Mouse (Mus musculus) embryo, embryonic 11.5 days (tissue): Measurements from ENCODE around the gene Swi5.

ENCODE experiments used
- DNase-seq: peaks from one replicate; pipeline ENCODE4 v3.0.0-alpha.2; 2012; ENCODE audit warnings: low read depth, low spot score

The Swi5 gene

DNA sequence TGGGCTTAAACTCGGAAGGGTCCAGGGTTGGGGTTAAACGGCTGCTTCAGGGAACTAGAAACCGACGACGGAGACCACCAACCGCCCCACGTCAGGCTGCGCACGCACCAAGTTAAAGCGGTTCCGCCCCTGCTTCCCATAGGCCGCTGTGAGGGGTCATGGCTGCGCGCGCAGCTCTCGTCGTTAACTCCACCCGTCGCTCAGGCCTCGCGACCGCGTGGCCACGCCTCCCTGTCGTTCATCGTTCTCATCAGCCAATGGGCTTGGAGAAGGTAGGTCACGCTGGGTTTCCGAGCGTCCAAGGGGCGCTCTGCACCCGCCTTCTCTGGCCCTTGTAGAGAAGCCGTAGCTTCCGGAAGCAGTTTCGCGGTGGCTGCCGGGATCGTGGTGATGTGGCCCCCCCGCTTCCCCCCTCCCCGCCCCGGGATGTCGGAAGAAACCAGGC is at the start of gene Swi5:
Swi5 (minus strand) TSS at position 153 of the 445 bp plus-strand sequence.
- DNase-seq: peak; percentile 100

DNA sequence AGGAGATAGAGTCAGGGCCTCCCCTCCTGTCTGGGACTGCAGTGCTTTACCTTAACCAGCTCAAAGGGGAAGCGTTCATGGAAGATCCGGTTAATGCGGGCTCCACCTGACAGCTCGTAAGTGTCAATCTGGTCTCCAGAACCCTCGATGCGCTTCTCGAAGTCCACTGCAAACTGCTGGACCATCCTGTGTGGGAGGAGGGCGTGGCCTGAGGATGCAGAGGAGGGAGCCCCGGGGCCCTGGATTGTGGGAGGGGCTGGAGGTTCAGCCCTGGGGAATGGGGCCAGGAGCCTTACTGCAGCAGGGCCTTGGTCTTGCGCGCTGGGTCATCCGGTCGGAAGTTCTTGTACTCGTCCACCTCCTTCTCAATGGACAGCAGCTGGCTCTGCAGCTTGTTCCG is 48.0 kb upstream of the Swi5 start:
- DNase-seq: no peak

DNA sequence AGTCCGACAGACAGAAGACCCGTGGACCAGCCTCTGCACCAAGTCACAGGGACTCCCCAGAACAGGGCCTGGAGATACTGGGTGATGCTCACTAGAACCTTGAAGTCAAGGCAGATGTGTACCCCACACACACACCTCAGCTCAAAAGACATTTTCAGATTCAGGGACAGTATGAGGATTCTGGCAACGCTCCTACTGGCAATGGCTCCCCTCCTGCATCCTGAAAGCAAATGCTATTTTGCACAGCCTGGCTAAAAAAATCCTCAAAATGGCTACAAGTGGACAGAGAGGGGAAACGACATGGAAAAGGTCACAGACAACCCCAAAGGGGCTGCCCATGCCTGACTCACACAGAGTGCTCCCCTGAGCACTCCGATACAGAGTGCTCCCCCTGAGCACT is 44.3 kb upstream of the Swi5 start:
- DNase-seq: no peak

DNA sequence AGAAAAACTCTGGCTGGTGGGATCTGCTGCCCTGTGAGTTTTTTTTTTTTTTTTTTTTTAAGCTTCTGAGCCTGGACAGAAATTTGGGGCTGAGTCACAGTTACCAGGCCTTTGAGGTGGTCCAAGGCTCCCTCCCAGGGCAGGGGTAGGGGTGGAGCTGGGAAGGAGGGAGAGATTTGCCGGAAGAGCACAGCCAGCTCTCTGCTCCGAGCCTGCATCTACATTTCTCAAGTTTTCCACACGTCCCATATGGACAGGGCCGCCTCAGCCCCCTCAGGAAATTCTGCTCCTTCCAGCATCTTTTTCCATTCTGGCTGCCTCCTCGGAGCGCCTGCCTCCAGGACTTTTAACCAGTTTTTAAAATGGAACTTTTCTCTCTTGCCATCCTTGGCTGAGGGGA is 41.7 kb upstream of the Swi5 start:
- no peak for DNase-seq

DNA sequence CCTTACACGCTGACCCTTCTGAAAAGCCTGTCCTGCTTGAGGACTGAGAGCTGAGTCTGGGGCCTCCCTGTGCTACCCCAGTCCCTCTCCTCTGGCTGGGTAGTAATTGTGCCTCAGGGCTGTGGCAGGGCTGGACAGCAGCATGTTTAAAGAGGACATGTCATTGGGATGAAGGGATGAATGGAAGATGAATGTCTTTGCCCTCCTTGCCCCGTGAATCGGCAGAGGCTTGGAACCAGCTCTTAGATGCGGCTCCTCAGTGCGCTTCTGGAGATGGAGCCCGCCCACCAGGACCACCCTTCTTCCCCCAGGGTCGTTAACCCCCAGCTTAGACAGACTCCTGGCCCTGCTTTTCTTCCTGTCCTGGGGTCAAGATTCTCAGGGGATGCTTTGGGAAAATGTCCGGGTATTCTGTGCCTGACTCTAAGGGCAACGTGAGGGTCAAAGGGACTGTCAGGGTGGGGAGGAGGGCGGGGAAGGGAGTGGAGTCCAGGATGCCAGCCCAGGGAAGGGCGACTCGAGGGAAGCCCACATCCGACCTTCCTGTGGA is 41.1 kb upstream of the Swi5 start:
- DNase-seq: no peak

DNA sequence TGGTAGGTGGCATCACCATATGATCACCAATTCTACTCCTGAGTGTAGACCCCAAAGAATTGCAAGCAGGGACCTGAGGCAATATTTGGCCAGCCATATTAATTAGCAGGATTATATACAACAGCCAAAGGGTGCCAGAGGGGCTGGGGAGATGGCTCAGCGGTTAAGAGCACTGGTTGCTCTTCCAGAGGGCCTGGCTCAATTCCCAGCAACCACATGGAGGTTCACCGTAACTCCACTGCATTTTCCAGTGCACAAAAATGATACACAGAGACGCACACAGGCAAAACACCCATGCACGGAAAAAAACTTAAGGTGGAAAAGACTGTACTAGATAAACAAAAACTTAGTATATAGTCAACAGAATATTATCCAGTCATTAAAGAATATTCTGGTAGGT is 39.3 kb upstream of the Swi5 start:
- no peak for DNase-seq

DNA sequence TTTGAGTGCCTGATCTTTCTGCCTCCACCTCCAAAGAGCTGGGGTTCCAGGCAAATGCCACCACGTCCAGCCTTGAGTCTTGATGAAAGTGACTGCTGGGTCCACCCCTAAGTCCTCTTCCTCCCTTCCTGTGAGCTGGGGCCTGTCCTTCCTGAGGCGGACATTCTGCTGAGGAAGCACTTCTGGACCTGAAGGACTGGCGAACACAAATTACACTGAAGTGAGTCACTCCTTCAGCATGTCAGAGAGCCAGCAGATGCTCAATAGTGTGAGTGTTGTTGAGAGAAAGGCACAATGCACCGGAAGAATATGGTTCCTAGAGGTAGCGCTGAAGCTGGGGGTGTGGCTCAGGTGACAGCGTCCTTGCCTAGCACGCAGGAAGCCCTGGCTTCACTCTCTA is 37.5 kb upstream of the Swi5 start:
- no peak for DNase-seq

DNA sequence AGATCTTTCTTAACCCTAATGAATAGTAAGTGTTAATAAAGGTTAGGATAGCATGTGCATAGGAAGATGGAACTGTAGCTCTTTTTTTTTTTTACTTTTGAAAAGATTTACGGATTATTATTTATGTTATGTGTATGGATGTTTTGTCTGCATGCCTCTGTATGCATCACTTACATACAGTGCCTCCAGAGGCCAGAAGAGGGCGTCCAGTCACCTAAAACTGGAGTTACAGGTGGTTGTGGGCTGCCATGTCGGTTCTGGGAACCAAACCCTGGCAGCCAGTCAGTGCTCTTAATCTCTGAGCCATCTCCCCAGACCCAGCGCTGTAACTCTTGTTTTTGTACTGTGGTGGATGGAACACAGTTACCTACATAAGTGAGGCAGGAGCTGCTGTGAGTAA is 36.4 kb upstream of the Swi5 start:
- no peak for DNase-seq

DNA sequence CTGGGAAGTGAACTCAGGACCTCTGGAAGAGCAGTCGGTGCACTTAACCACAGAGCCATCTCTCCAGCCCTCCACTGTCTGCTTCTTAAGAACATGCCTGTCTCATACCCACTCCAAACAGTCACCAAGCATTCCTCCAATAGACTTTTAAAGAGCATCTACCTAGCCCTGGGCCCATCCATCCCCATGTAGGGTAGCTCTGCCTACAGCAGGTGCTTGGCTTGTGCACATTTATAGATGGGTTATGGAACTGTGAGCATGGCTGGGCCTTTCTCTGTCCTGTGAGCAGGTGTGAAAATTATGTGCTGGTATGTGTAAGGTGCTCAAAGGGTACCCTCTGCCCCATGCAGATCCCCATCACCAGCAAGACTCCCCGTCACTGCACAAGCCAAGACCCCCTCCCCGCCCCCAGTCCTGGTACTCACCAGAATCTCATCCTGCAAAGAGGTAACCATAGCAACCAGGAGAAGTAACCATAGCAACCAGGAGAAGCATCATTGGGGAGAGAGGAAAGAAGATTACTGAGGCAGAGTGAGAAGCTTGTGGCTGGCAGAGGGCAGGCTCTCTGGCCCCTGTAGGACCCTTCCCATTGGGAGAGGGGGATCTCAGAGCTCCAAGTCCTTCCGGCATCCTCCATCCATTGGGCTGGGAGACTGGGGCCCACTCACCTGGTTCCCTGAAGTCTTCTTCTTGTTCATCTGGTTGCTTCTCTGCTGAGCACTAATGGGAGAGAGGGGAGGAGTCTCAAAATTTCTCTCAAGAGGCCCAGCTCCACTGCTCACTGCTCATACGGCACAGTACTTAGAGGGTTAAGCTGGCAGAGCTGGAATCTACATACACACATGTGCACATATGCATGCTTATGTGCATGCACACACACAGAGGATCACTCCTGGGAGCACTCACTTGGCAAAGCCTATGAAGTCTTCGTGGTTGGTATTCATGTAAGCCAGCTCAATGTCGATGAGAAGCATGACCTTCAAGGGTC is 35.2 kb upstream of the Swi5 start:
- DNase-seq: no peak

DNA sequence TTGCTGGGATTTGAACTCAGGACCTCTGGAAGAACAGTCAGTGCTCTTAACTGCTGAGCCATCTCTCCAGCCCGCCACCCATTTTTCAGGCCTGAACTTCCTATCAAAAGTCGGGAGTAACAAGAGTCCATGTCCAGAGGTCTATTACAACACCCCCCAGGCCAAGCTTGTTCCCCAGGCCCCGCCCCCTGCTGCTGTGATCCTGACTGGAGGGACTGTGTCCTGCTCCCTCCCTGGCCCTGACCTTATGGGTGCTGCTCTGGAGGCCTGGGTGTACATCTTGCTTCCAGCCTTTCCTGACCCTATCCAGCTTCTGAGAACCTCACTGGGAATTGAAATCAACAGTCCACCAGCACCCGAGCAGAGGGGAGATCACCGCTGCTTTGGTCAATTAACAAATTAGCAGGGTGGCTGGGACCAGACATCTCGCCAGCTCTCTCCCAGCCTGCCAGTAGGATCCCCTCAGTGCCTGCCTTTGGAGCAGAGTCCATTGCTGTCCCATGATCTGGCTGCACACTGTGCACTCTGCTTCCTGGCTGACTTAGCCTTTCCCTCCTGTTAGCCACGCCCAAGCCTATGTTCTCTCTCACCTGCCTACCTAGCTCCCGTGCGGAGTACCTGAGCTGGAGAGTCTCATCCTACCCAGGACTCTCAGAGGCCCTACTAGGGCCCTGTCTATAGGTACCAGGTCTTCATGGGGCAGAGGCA is 33.9 kb upstream of the Swi5 start:
- DNase-seq: no peak

DNA sequence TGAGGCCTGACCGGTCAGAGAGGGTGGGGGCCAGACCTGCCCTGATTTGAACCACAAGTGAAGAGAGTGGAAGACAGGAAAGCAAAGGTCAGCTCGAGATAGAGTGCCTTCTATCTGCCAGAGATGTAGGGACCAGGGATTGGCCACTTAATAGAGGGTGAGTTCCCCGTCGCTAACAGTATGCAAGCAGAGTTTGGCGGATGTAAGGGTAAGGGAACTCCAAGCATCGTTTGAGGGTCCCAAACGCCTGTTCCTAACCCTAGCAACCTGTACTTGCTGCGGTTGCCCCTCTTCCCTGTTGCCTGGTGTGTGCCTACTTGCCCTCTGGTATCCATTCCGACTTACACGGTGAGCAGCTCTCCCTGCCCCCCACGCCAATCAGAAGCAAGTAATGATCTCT is 32.8 kb upstream of the Swi5 start:
- DNase-seq: no peak

DNA sequence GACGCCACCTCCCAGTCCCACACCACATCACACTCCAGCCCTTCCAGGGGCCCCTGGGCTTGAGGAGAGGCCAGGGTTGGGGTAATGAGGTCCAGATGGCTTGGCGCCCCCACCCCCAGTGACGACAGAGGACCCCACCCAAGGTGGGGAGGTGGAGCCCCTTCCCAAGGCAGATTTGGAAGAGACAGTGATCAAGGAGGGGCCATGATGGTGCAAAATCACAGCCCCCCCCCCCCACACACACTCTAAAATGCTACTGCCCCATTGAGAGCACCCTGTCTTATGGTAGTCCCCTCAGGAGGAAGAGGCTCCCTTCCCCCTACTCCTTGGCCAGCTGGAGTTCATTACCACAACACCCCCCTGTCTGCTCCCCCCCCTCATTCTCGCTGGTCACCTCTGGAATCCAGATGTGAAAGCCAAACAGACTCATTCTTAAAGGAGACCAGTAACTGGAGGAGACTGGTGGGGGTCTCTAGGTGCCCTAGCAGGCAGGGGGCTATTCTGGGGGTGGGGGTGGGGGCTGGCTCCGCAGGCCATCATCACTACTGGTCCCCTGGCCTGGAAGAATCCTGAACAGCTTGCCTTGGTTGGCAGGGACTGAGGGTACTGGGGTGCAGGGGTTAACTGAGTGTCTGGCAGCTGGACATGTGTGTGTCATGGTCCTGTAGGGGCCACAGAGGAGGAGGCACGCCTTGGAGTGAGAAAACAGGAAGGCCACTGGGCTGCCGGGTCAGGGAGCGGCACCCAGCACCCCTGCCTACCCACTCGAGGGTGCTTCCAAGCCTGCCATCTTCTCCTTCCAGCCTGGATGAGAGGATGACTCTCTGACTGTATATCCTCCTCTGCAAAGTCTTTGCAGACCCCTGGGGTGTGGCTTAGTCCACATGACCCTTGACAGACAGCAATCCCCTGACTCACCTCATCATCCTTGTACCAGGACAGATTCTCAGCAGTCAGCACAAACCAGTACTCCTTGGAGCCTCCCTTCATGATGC is 32.0 kb upstream of the Swi5 start:
- DNase-seq: peak; percentile 66

DNA sequence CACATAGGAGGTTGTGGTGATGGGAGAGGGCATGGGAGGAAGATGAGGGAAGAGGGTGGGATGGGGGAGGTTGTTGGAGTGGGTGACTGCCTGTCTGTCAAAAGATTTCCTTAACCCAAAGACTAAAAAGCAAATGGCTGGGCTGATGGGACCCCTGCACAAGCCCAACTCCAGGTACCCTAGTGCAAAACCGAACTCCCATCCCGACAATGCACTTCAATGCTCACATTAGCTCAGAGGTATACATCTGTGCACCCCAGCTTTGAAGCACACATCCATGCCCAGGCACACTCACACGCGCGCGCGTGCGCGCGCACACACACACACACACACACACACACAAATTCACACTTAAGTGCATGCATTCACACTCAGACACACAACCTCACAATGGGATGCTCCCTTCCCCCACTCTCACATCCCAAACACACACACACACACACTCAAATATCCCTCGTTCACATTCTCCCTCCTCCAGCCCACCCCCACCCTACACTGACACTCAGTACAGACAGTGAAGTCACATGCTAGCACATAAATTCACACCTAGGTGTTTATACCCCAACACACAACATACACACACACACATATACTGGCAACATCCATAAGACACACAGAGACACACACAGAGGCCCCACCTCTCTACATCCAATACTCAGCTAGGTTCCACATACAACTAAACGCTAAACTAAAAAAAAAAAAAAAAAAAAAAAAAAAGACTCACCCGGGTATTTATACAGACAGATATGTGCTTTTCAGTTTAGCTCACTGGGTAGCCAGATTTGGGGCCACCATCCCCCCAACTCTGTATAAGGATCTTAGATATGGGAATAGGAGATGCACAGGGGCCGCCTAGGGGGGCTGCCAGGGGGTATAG is 31.1 kb upstream of the Swi5 start:
- no peak for DNase-seq

DNA sequence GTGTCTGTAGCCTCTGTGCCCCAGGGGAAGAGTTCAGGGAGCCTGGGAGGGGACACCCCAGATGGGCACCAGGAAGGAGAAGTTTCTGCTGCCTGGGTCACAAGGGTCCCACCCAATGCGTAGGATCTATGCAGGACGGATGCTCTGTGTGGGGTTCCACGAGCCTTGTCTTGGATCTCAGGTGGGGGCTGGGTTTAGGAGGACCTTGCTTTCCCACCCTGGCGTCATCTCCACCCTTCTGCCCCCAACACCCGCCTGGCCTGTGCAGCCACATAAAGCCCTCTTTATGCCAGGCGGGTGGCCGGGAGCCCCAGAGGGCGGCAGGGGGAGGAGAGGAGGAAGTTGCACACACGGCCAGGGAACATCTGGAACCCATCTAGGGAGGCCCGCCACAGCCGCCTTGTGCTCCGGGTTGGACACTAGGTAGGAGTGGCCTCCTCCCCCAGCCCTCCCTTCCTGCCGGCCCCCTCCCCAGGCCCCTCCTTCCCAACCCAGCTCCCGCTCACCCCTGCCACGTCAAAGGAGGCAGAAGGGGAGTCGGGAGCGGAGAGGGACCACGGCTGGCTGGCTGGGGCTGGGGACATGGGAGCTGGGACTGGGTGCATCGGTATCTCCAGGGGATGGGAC is 30.0 kb upstream of the Swi5 start:
- peak; percentile 82 for DNase-seq

DNA sequence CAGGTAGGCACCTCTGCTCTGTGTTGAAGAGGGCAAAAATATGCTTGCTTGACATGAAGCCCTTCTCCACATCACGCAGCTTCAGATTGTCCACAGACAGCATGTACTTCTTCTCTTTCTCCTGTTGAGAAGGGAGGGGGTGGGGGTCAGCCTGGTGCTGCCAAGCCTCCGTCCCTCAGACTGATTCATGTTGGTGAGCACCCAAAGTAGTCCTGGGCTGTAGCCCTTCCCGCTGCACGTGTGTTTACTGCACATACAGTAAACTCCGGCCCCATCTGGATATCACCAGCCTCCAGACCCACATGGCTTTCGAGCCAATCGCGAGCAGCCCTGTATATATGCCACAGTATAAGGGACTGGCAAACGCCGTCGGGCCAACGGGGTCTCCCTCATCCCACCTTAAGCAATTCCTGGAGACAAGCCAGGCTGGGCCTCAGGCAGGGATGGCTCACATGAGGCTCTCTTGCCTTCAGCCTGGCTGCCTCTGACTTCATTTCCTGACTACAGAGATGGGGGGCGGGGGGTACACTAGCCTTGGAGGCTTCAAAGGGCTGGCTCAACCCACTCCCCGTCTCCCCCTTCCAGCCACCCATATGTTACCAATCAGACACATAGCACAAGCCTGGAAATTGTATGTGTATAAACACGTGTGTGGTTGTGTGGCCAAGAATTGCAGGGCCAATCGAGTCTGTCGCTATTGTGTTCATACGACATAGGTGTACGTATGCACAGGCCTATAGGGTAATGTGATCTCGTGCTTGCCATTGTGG is 29.2 kb upstream of the Swi5 start:
- peak; percentile 62 for DNase-seq

DNA sequence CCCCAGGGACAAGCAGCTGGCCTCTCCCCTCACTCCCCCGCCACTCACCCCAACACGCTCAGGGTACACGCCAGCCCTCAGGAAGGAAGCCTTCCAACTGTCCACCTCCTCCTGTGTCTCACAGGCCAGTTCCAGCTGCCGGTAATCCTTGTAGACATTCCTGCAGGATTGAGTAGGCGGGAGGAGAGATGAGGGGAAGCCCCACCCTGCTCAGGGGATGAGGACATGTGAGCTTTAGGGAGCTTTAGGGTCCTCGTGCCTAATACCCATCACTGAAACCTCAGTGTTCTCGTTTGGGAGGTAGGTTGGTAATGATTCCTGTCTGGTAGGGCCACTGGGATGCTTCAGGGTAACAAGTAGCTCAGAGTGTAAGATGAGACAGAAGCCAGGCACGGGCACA is 27.9 kb upstream of the Swi5 start:
- DNase-seq: no peak

DNA sequence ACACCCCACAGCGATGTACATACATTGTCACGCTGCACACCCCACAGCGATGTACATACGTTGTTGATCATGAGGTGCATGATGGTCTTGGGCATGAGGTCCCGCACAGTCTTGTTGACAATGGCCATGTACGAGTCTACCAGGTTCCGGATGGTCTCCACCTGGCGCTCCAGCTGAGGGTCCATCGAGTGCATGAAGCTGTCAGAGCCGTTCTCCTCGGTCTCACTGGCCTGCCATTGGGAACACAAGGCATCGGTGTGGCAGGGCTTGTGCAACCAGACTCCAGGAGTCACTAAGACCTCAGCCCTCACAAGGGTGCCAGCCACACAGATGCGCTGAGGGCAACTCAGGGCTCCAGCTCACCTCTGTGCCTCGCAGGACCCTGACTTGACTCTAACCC is 27.0 kb upstream of the Swi5 start:
- DNase-seq: no peak

DNA sequence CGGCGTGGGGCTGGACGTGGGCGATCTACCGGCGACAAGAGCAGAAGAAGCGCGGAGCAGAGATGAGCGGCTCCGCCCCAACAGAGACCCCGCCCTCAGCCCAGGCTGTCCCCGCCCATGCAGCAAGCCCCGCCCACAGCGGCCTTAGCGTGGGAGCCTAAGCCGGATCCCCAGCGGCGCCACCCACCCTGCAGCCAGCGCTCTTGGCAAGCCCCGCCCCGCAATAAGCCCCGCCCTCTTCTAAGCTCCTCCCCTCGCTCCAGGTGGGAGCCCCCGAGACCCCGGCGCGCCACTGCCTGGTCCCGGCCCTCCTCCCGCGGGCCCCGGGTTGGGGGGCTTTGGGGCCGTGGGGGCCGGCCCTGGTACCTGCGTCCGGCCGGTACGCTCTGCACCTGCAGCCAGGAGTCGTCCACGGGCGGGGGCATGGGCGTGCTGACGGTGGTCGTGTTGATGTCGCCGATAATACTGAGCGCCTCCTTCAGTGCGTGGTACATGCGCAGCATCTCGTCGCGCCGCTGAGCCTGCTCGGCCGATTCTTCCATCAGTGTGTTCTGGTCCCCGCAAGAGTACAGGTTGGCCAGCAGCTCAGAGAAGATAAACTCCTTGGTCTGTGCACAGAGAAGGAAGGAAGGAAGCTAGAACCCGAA is 24.6 kb upstream of the Swi5 start:
- DNase-seq: peak; percentile 84
